Mouse (Mus musculus): Measurements from ENCODE around the gene Trmt44. TPM values are rescaled to one million over a fixed set of nuclear protein-coding genes. Genes with fewer than 3 reads are reported as not detected.

Gene Trmt44
- polyA plus RNA-seq (2011; ENCODE audit: insufficient read depth, insufficient read length, low read depth, missing spikeins) = 10.2 and 12.5 TPM in 2 replicates

- TF ChIP-seq CTCF (IDR thresholded peaks at IDR 0.05; ENCODE audit: low read depth, low read length) (no peak), POLR2A (IDR thresholded peaks at IDR 0.05; ENCODE audit: insufficient read depth, low read length) (peak; percentile 54), EP300 (IDR thresholded peaks at IDR 0.05; ENCODE audit: insufficient read depth, low read depth, low read length) (peak; percentile 16; the same call in 1 of the 2 replicates)
- peak within 1 kb of the TSS; percentile 74 for H3K27ac ChIP-seq (ENCODE audit: insufficient read depth, low read length)
- H3K36me3 ChIP-seq (ENCODE audit: control insufficient read depth, insufficient read depth, low read length, poor library complexity, severe bottlenecking) = peaks cover 20% of the 10 kb centered on the region
- no peaks in the 10 kb centered on the region for H3K9me3 ChIP-seq (replicated peaks; ENCODE audit: control insufficient read depth, insufficient read depth, low read length, poor library complexity, severe bottlenecking)
- peak within 1 kb of the TSS; percentile 53 for H3K9ac ChIP-seq (ENCODE audit: low read depth, poor library complexity, severe bottlenecking)
- peak within 1 kb of the TSS; percentile 61 for H3K4me3 ChIP-seq (ENCODE audit: low read depth, low read length)
- no peaks in the 10 kb centered on the region for H3K27me3 ChIP-seq (ENCODE audit: control insufficient read depth, insufficient read depth, low read length, poor library complexity, severe bottlenecking)
- H3K4me1 ChIP-seq (ENCODE audit: control insufficient read depth, insufficient read depth, low read length) = no peaks in the 10 kb centered on the region
These were observed at the start of gene Trmt44 for GRCm38 (mm10) chr5:35574653-35575599. Trmt44 (minus strand) TSS chr5:35575070.

- no peaks in the 10 kb centered on the region for H3K27me3 ChIP-seq (ENCODE audit: control insufficient read depth, insufficient read depth, low read length, poor library complexity, severe bottlenecking)
- H3K9ac ChIP-seq (ENCODE audit: low read depth, poor library complexity, severe bottlenecking) = no peak overlapping the region
- no peaks in the 10 kb centered on the region for H3K4me1 ChIP-seq (ENCODE audit: control insufficient read depth, insufficient read depth, low read length)
- H3K36me3 ChIP-seq (ENCODE audit: control insufficient read depth, insufficient read depth, low read length, poor library complexity, severe bottlenecking) = no peaks in the 10 kb centered on the region
- no peak overlapping the region for H3K4me3 ChIP-seq (ENCODE audit: low read depth, low read length)
- TF ChIP-seq CTCF (IDR thresholded peaks at IDR 0.05; ENCODE audit: low read depth, low read length) = no peak
- no peak for TF ChIP-seq POLR2A (IDR thresholded peaks at IDR 0.05; ENCODE audit: insufficient read depth, low read length)
- no peak for TF ChIP-seq EP300 (IDR thresholded peaks at IDR 0.05; ENCODE audit: insufficient read depth, low read depth, low read length)
- H3K27ac ChIP-seq (ENCODE audit: insufficient read depth, low read length) = no peak overlapping the region
- no peaks in the 10 kb centered on the region for H3K9me3 ChIP-seq (replicated peaks; ENCODE audit: control insufficient read depth, insufficient read depth, low read length, poor library complexity, severe bottlenecking)
These were observed 49.0 kb upstream of the Trmt44 start for GRCm38 (mm10) chr5:35623831-35624230.

- Histone ChIP-seq H3K9me3 (replicated peaks; ENCODE audit: control insufficient read depth, insufficient read depth, low read length, poor library complexity, severe bottlenecking) (no peaks in the 10 kb centered on the region), H3K27me3 (ENCODE audit: control insufficient read depth, insufficient read depth, low read length, poor library complexity, severe bottlenecking) (no peaks in the 10 kb centered on the region), H3K36me3 (ENCODE audit: control insufficient read depth, insufficient read depth, low read length, poor library complexity, severe bottlenecking) (no peaks in the 10 kb centered on the region), H3K27ac (ENCODE audit: insufficient read depth, low read length) (no peak overlapping the region), H3K9ac (ENCODE audit: low read depth, poor library complexity, severe bottlenecking) (no peak overlapping the region), H3K4me1 (ENCODE audit: control insufficient read depth, insufficient read depth, low read length) (no peaks in the 10 kb centered on the region), H3K4me3 (ENCODE audit: low read depth, low read length) (no peak overlapping the region)
- TF ChIP-seq POLR2A (IDR thresholded peaks at IDR 0.05; ENCODE audit: insufficient read depth, low read length) (no peak), EP300 (IDR thresholded peaks at IDR 0.05; ENCODE audit: insufficient read depth, low read depth, low read length) (no peak), CTCF (IDR thresholded peaks at IDR 0.05; ENCODE audit: low read depth, low read length) (no peak)
These were observed 46.2 kb upstream of the Trmt44 start for GRCm38 (mm10) chr5:35621114-35621513.

- Histone ChIP-seq H3K9me3 (replicated peaks; ENCODE audit: control insufficient read depth, insufficient read depth, low read length, poor library complexity, severe bottlenecking) (no peaks in the 10 kb centered on the region), H3K4me1 (ENCODE audit: control insufficient read depth, insufficient read depth, low read length) (no peaks in the 10 kb centered on the region), H3K27me3 (ENCODE audit: control insufficient read depth, insufficient read depth, low read length, poor library complexity, severe bottlenecking) (no peaks in the 10 kb centered on the region), H3K4me3 (ENCODE audit: low read depth, low read length) (no peak overlapping the region), H3K27ac (ENCODE audit: insufficient read depth, low read length) (no peak overlapping the region), H3K36me3 (ENCODE audit: control insufficient read depth, insufficient read depth, low read length, poor library complexity, severe bottlenecking) (no peaks in the 10 kb centered on the region), H3K9ac (ENCODE audit: low read depth, poor library complexity, severe bottlenecking) (no peak overlapping the region)
- TF ChIP-seq POLR2A (IDR thresholded peaks at IDR 0.05; ENCODE audit: insufficient read depth, low read length) (no peak), CTCF (IDR thresholded peaks at IDR 0.05; ENCODE audit: low read depth, low read length) (no peak), EP300 (IDR thresholded peaks at IDR 0.05; ENCODE audit: insufficient read depth, low read depth, low read length) (no peak)
These were observed 42.1 kb upstream of the Trmt44 start for GRCm38 (mm10) chr5:35616943-35617342.

GRCm38 (mm10) chr5:35612722-35613121 lies 37.9 kb upstream of the Trmt44 start:
- Histone ChIP-seq H3K4me3 (ENCODE audit: low read depth, low read length) (no peak overlapping the region), H3K27ac (ENCODE audit: insufficient read depth, low read length) (no peak overlapping the region), H3K9ac (ENCODE audit: low read depth, poor library complexity, severe bottlenecking) (no peak overlapping the region), H3K4me1 (ENCODE audit: control insufficient read depth, insufficient read depth, low read length) (peaks cover 2% of the 10 kb centered on the region), H3K36me3 (ENCODE audit: control insufficient read depth, insufficient read depth, low read length, poor library complexity, severe bottlenecking) (no peaks in the 10 kb centered on the region), H3K27me3 (ENCODE audit: control insufficient read depth, insufficient read depth, low read length, poor library complexity, severe bottlenecking) (no peaks in the 10 kb centered on the region), H3K9me3 (replicated peaks; ENCODE audit: control insufficient read depth, insufficient read depth, low read length, poor library complexity, severe bottlenecking) (no peaks in the 10 kb centered on the region)
- TF ChIP-seq EP300 (IDR thresholded peaks at IDR 0.05; ENCODE audit: insufficient read depth, low read depth, low read length) (no peak), CTCF (IDR thresholded peaks at IDR 0.05; ENCODE audit: low read depth, low read length) (no peak), POLR2A (IDR thresholded peaks at IDR 0.05; ENCODE audit: insufficient read depth, low read length) (no peak)

GRCm38 (mm10) chr5:35611900-35612299 lies 37.0 kb upstream of the Trmt44 start:
- Histone ChIP-seq H3K27ac (ENCODE audit: insufficient read depth, low read length) (no peak overlapping the region), H3K27me3 (ENCODE audit: control insufficient read depth, insufficient read depth, low read length, poor library complexity, severe bottlenecking) (no peaks in the 10 kb centered on the region), H3K4me3 (ENCODE audit: low read depth, low read length) (no peak overlapping the region), H3K4me1 (ENCODE audit: control insufficient read depth, insufficient read depth, low read length) (peaks cover 2% of the 10 kb centered on the region), H3K36me3 (ENCODE audit: control insufficient read depth, insufficient read depth, low read length, poor library complexity, severe bottlenecking) (no peaks in the 10 kb centered on the region), H3K9ac (ENCODE audit: low read depth, poor library complexity, severe bottlenecking) (no peak overlapping the region), H3K9me3 (replicated peaks; ENCODE audit: control insufficient read depth, insufficient read depth, low read length, poor library complexity, severe bottlenecking) (no peaks in the 10 kb centered on the region)
- TF ChIP-seq CTCF (IDR thresholded peaks at IDR 0.05; ENCODE audit: low read depth, low read length) (no peak), POLR2A (IDR thresholded peaks at IDR 0.05; ENCODE audit: insufficient read depth, low read length) (no peak), EP300 (IDR thresholded peaks at IDR 0.05; ENCODE audit: insufficient read depth, low read depth, low read length) (no peak)

Data from ES-Bruce4 (cell line).